Mouse (Mus musculus): ENCODE results near the gene Creb5. TPM values are rescaled to one million over a fixed set of nuclear protein-coding genes. Genes with fewer than 3 reads are reported as not detected.
"Not testable (repeated sequence)": the region's sequence is repeated elsewhere in the genome, so short reads cannot be mapped to it uniquely, and the experiment has no call there.

Creb5 gene
- total and polyA plus RNA-seq, 3 experiments, result 3.5 to 8.4 (median 6.1) TPM

DNA sequence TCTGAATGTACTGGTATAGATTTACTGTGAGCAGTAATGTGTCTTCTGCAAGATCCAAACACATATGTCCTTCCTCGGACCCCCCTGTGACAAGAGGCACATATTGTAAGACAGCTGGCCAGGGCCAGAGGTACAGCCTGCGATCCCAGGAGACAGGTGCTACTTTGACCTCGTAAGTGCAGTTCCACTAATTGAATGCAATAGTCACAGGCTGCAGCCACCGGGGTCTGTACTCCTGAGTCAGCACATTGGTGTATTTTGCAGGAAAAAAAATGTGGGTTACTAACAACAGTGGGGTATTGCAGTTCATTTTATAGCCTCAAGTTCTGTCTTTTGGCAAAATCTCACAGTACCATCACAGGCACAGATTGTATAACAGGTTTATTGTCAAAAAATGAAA, 110.7 kb downstream of the Creb5 start:
- Histone ChIP-seq H3K4me1 (ENCODE audit: control insufficient read depth, insufficient read depth, low read length) (peaks cover 9% of the 10 kb centered on the region), H3K27ac (no peak overlapping the region), H3K4me3 (no peak overlapping the region), H3K36me3 (ENCODE audit: control insufficient read depth, insufficient read depth, low read length) (no peaks in the 10 kb centered on the region; the same call in 1 of the 2 replicates), H3K9ac (ENCODE audit: low read depth, low read length) (no peak overlapping the region), H3K79me2 (replicated peaks; ENCODE audit: control insufficient read depth, insufficient read depth, low read length) (no peaks in the 10 kb centered on the region), H3K27me3 (ENCODE audit: control insufficient read depth, insufficient read depth, low read length) (no peaks in the 10 kb centered on the region)
- TF ChIP-seq CTCF (IDR thresholded peaks at IDR 0.05) (no peak), POLR2A (IDR thresholded peaks at IDR 0.05; ENCODE audit: insufficient read depth, low read depth, low read length) (no peak), EP300 (IDR thresholded peaks at IDR 0.05; ENCODE audit: insufficient read depth, low read depth, low read length) (no peak)
- 88% methylated on average over 4 of the region's 4 CpGs for WGBS
- DNase-seq, result no peak
- intact Hi-C loops (cut with DNase I), result no loop called here

DNA sequence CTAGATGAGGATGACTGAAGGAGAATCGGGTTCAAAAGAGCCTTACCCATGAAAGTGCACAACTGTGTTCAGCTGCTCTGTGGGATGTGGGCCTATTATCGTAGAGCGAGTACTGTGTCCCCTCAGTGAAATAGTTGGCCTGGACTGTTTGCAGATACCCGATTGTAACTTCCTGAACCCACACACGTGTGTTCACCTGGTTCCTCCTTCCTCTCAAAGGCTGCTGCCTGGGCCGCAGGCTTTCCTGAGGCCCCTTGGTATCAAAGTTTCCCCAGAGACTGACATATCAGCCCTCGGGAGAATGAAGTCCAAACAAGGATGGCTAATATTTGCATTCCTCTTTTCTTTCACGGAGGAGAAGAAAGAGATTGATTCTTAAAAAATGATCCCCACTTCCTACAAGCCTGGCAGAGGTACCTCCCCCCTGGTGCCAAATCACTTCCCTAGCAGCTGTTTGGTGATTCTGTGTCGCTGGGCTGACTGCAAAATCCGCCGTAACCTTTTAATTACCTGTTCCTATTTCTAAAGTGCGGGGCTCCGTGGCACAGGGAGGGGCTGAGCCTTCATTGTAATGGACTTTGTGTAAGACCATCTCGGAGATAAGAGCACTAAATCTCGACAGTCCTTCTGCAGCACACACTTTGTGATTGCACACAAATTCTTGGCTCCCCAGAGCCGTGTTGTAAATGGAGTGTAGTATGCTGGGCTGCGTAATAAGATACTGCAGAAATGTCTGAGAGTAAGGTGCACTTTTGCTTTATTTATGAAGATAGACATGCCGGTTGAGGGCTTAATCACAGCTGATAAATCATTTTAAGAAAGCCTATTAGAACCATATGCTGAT, 111.4 kb downstream of the Creb5 start:
- Histone ChIP-seq H3K4me3 (no peak overlapping the region), H3K27me3 (ENCODE audit: control insufficient read depth, insufficient read depth, low read length) (no peaks in the 10 kb centered on the region), H3K79me2 (replicated peaks; ENCODE audit: control insufficient read depth, insufficient read depth, low read length) (no peaks in the 10 kb centered on the region), H3K4me1 (ENCODE audit: control insufficient read depth, insufficient read depth, low read length) (peaks cover 9% of the 10 kb centered on the region), H3K27ac (no peak overlapping the region), H3K36me3 (ENCODE audit: control insufficient read depth, insufficient read depth, low read length) (no peaks in the 10 kb centered on the region; the same call in 1 of the 2 replicates), H3K9ac (ENCODE audit: low read depth, low read length) (no peak overlapping the region)
- WGBS, result 56% methylated on average over 18 of the region's 18 CpGs
- DNase-seq, result no peak
- TF ChIP-seq POLR2A (IDR thresholded peaks at IDR 0.05; ENCODE audit: insufficient read depth, low read depth, low read length) (no peak), CTCF (IDR thresholded peaks at IDR 0.05) (no peak), EP300 (IDR thresholded peaks at IDR 0.05; ENCODE audit: insufficient read depth, low read depth, low read length) (no peak)
- intact Hi-C loops (cut with DNase I), result no loop called here

- Histone ChIP-seq H3K9ac (ENCODE audit: low read depth, low read length) (no peak overlapping the region), H3K4me3 (no peak overlapping the region), H3K36me3 (ENCODE audit: control insufficient read depth, insufficient read depth, low read length) (no peaks in the 10 kb centered on the region), H3K27me3 (ENCODE audit: control insufficient read depth, insufficient read depth, low read length) (no peaks in the 10 kb centered on the region), H3K27ac (no peak overlapping the region), H3K4me1 (ENCODE audit: control insufficient read depth, insufficient read depth, low read length) (no peaks in the 10 kb centered on the region), H3K79me2 (replicated peaks; ENCODE audit: control insufficient read depth, insufficient read depth, low read length) (no peaks in the 10 kb centered on the region)
- intact Hi-C loops (cut with DNase I), result no loop called here
- DNase-seq, result no peak
- WGBS, result 92% methylated on average over 6 of the region's 6 CpGs
- TF ChIP-seq EP300 (IDR thresholded peaks at IDR 0.05; ENCODE audit: insufficient read depth, low read depth, low read length) (no peak), POLR2A (IDR thresholded peaks at IDR 0.05; ENCODE audit: insufficient read depth, low read depth, low read length) (no peak), CTCF (IDR thresholded peaks at IDR 0.05) (no peak)
These were observed 114.3 kb downstream of the Creb5 start for GRCm38 (mm10) chr6:53401364-53401763.

- H3K79me2 ChIP-seq (replicated peaks; ENCODE audit: control insufficient read depth, insufficient read depth, low read length); H3K27me3 ChIP-seq (ENCODE audit: control insufficient read depth, insufficient read depth, low read length); H3K36me3 ChIP-seq (ENCODE audit: control insufficient read depth, insufficient read depth, low read length); H3K27ac ChIP-seq; intact Hi-C loops (cut with DNase I); H3K4me1 ChIP-seq (ENCODE audit: control insufficient read depth, insufficient read depth, low read length); DNase-seq; H3K9ac ChIP-seq (ENCODE audit: low read depth, low read length); H3K4me3 ChIP-seq: not testable (repeated sequence)
- WGBS, result over 99% methylated on average over 7 of the region's 7 CpGs
These were observed 115.5 kb downstream of the Creb5 start for GRCm38 (mm10) chr6:53402551-53402950.

- Histone ChIP-seq H3K4me3 (no peak overlapping the region), H3K9ac (ENCODE audit: low read depth, low read length) (no peak overlapping the region), H3K27ac (no peak overlapping the region), H3K27me3 (ENCODE audit: control insufficient read depth, insufficient read depth, low read length) (no peaks in the 10 kb centered on the region), H3K79me2 (replicated peaks; ENCODE audit: control insufficient read depth, insufficient read depth, low read length) (no peaks in the 10 kb centered on the region), H3K4me1 (ENCODE audit: control insufficient read depth, insufficient read depth, low read length) (no peaks in the 10 kb centered on the region), H3K36me3 (ENCODE audit: control insufficient read depth, insufficient read depth, low read length) (no peaks in the 10 kb centered on the region)
- TF ChIP-seq POLR2A (IDR thresholded peaks at IDR 0.05; ENCODE audit: insufficient read depth, low read depth, low read length) (no peak), CTCF (IDR thresholded peaks at IDR 0.05) (no peak), EP300 (IDR thresholded peaks at IDR 0.05; ENCODE audit: insufficient read depth, low read depth, low read length) (no peak)
- no peak for DNase-seq
- intact Hi-C loops (cut with DNase I), result no loop called here
- 89% methylated on average over 6 of the region's 6 CpGs for WGBS
These were observed 122.1 kb downstream of the Creb5 start for GRCm38 (mm10) chr6:53409183-53409582.

DNA sequence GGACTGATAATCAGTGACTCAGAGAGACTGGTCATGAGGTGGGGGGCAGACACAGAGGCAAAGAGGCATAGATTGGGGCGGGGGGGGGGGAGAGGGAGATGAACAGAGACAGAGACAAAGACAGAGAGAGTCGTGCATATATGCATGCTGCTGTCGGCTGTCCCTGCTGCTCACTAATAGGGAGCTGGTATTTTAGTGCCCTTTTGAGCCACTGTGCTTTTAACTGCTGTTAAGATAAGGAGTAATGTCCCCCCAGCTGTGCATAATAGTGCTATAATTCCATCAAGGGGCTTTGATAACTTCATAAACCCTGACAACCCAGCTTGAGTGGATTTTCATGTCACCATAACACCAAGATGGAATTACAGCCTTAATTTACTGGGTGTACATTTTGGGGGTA, 134.3 kb downstream of the Creb5 start:
- no peaks in the 10 kb centered on the region for H3K27me3 ChIP-seq (ENCODE audit: control insufficient read depth, insufficient read depth, low read length)
- TF ChIP-seq POLR2A (IDR thresholded peaks at IDR 0.05; ENCODE audit: insufficient read depth, low read depth, low read length) (no peak), CTCF (IDR thresholded peaks at IDR 0.05) (no peak), EP300 (IDR thresholded peaks at IDR 0.05; ENCODE audit: insufficient read depth, low read depth, low read length) (no peak)
- intact Hi-C loops (cut with DNase I), result no loop called here
- no peak for DNase-seq
- no peaks in the 10 kb centered on the region for H3K79me2 ChIP-seq (replicated peaks; ENCODE audit: control insufficient read depth, insufficient read depth, low read length)
- H3K9ac ChIP-seq (ENCODE audit: low read depth, low read length), result no peak overlapping the region
- no peaks in the 10 kb centered on the region for H3K36me3 ChIP-seq (ENCODE audit: control insufficient read depth, insufficient read depth, low read length)
- no peak overlapping the region for H3K4me3 ChIP-seq
- 76% methylated on average over 3 of the region's 3 CpGs for WGBS
- no peaks in the 10 kb centered on the region for H3K4me1 ChIP-seq (ENCODE audit: control insufficient read depth, insufficient read depth, low read length)
- no peak overlapping the region for H3K27ac ChIP-seq

All from heart, adult 2 months (tissue).